Mouse (Mus musculus) bone marrow, adult 2 months (tissue): ENCODE results near the gene Gm13272.
"Not testable (repeated sequence)": the region's sequence is repeated elsewhere in the genome, so short reads cannot be mapped to it uniquely, and the experiment has no call there.

Experiments
- CTCF ChIP-seq: fragments of 200-500 bp; IDR thresholded peaks from 2 replicates; pipeline ENCODE4 v1.5.1; 2011; ENCODE audit warnings: low read length, control low read depth; ENCODE audit not compliant: control insufficient read depth, insufficient read depth
- POLR2A ChIP-seq: fragments of 200-500 bp; IDR thresholded peaks from 2 replicates; pipeline ENCODE4 v1.6.1; 2011; ENCODE audit warnings: low read depth, mild to moderate bottlenecking, control low read depth, low read length, borderline replicate concordance; ENCODE audit not compliant: control insufficient read depth

DNA sequence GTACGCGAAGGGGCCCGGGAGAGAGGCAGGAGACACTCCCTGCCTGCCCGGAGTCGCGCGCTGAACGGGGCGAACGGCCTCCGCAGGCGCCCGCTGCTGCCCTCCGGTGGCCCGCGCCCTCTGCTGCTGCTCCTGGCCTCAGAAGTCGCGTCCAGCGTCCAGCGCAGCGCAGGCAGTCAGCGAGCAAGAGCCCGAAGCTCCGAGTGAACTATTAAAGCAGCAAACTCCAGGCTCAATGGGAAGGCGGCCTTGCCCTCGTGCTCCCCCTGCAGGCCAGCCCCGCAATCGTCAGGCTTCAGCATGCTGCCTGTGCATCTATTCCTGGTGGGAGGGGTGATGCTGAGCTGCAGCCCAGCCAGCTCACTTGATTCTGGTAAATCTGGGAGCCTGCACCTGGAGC, 11.6 kb downstream of the Gm13272 start, which contains the start of gene Gm13278:
- TF ChIP-seq POLR2A, CTCF: not testable (repeated sequence)
